ENCODE assay signal across 19 mouse cellular contexts in genomic region chr5:104023289-104024020, GRCm38 (mm10). TPM values are rescaled to one million over a fixed set of nuclear protein-coding genes. Genes with fewer than 3 reads are reported as not detected.
DNase-seq lines count a peak whose midpoint lies in the region; TF ChIP-seq lines count a peak whose summit lies in the region.
"Had no signal": no experiment of that assay in that cellular context is flagged by ENCODE, and none has a peak within 500 bp of the region (broad histone marks: within the 10 kb centered on the region; RNA-seq: fewer than 3 reads in every experiment).

No protein-coding gene starts in this region.

- no peaks in the 10 kb centered on the region for H3K9me3 ChIP-seq in CH12.LX (replicated peaks; ENCODE audit: low read length)
- H3K9me3 ChIP-seq: G1E; midbrain, embryonic 10.5 days had no signal

- peaks cover 13 to 48% of the 10 kb centered on the region in 2 experiments for H3K4me1 ChIP-seq in CH12.LX (ENCODE audit: control insufficient read depth in 1 of 2, insufficient read depth in 2 of 2)
- H3K4me1 ChIP-seq in brown adipose tissue, adult 24 weeks (ENCODE audit: control insufficient read depth, insufficient read depth, insufficient read length, low read length) = peaks cover 17% of the 10 kb centered on the region

- peaks cover 0 to 2% of the 10 kb centered on the region in 2 experiments for H3K36me3 ChIP-seq in CH12.LX (replicated peaks in 1 of 2; ENCODE audit: control insufficient read depth in 1 of 2, insufficient read depth in 1 of 2, low read length in 1 of 2)
- H3K36me3 ChIP-seq: G1E; midbrain, embryonic 10.5 days had no signal

- H3K4me2 ChIP-seq in CH12.LX (ENCODE audit: insufficient read depth, low read depth, poor library complexity, severe bottlenecking) = peak overlapping the region; percentile 96

- no peak for TF ChIP-seq POLR2A in CH12.LX (IDR thresholded peaks at IDR 0.05; ENCODE audit: low read depth, low read length)

- H3K9ac ChIP-seq in CH12.LX (ENCODE audit: insufficient read depth, low read depth) = peak overlapping the region; percentile 55

- TF ChIP-seq CTCF in CH12.LX (conservative IDR thresholded peaks at IDR 0.05 in 1 of 2, IDR thresholded peaks at IDR 0.05 in 1 of 2; ENCODE audit: low read depth in 2 of 2, low read length in 2 of 2) = no peak

- no peaks in the 10 kb centered on the region for H3K27me3 ChIP-seq in CH12.LX (replicated peaks)

- H3K4me3 ChIP-seq in CH12.LX (replicated peaks in 1 of 3; ENCODE audit: low read depth in 2 of 3, low read length in 2 of 3, poor library complexity in 1 of 3) = peak overlapping the region in 1 of 3 experiments; percentile 14
- H3K4me3 ChIP-seq in brown adipose tissue, adult 24 weeks (ENCODE audit: insufficient read depth, low read depth, low read length) = no peak overlapping the region
- H3K4me3 ChIP-seq: myocyte had no signal

- 0 out of 2 replicates have a peak, but pooled peaks have one; percentile 25 for TF ChIP-seq EP300 in CH12.LX (IDR thresholded peaks at IDR 0.05; ENCODE audit: low read length)

- H3K79me2 ChIP-seq in CH12.LX (replicated peaks; ENCODE audit: control insufficient read depth, extremely low read depth, insufficient read depth, poor library complexity, severe bottlenecking) = no peaks in the 10 kb centered on the region

- dilution Hi-C loops in CH12.LX (cut with MboI; ENCODE audit: extremely low pct_ligation_motif_present, extremely low pct_unique_long_range_greater_than_20kb, low sequenced_read_pairs) = no loop called here

- H3K27ac ChIP-seq in CH12.LX (ENCODE audit: insufficient read depth, low read depth) = no peak overlapping the region
- peak overlapping the region; percentile 67 for H3K27ac ChIP-seq in brown adipose tissue, adult 24 weeks (replicated peaks; ENCODE audit: low read depth, low read length)
- H3K27ac ChIP-seq: midbrain, embryonic 10.5 days had no signal

- in situ Hi-C loops in CH12.LX (cut with MboI; ENCODE audit: low pct_ligation_motif_present, low pct_unique_long_range_greater_than_20kb, low sequenced_read_pairs) = no loop called here

- no peak for TF ChIP-seq RAD21 in CH12.LX (IDR thresholded peaks at IDR 0.05; ENCODE audit: low read depth, low read length)

- peak; percentile 53 for DNase-seq in A20 (ENCODE audit: low read depth, low spot score)
- DNase-seq in CH12.LX (ENCODE audit: extremely low read depth) = no peak
- peak; percentile 54 for DNase-seq in lung, postnatal 36 days
- DNase-seq in cerebellum, adult 11-12 months = no peak
- DNase-seq in thymus, postnatal 4 days = no peak
- DNase-seq in cerebellum, postnatal 36 days = no peak
- DNase-seq: cerebellum, adult 8-10 months; gastrocnemius, postnatal 10 days; kidney, adult 11 months; kidney, postnatal 36 days had no signal

TF ChIP-seq in CH12.LX, 34 proteins besides CTCF, POLR2A, EP300 and RAD21:
- TF ChIP-seq ZC3H11A (IDR thresholded peaks at IDR 0.05; ENCODE audit: low read depth, low read length) (no peak), JUN (IDR thresholded peaks at IDR 0.05; ENCODE audit: insufficient read depth, low read depth, low read length) (no peak), ETS1 (conservative IDR thresholded peaks at IDR 0.05; ENCODE audit: low read depth, low read length) (no peak), MAFK (IDR thresholded peaks at IDR 0.05; ENCODE audit: insufficient replicate concordance, low read length) (no peak), PAX5 (IDR thresholded peaks at IDR 0.05; ENCODE audit: low read length) (no peak), NELFE (IDR thresholded peaks at IDR 0.05; ENCODE audit: low read depth, low read length) (no peak), ZKSCAN1 (IDR thresholded peaks at IDR 0.05; ENCODE audit: borderline replicate concordance, low read depth, low read length) (no peak), USF1 (IDR thresholded peaks at IDR 0.05; ENCODE audit: low read depth, low read length) (no peak), CHD1 (IDR thresholded peaks at IDR 0.05; ENCODE audit: low read depth, low read length) (no peak), TCF12 (IDR thresholded peaks at IDR 0.05; ENCODE audit: low read depth, low read length) (peak; percentile 34; the same call in 1 of the 2 replicates), KAT2A (IDR thresholded peaks at IDR 0.05; ENCODE audit: insufficient replicate concordance, low read length) (no peak), JUND (conservative IDR thresholded peaks at IDR 0.05; ENCODE audit: low read depth, low read length) (no peak), MEF2A (IDR thresholded peaks at IDR 0.05; ENCODE audit: borderline replicate concordance, low read depth, low read length) (no peak), IRF4 (IDR thresholded peaks at IDR 0.05; ENCODE audit: low read depth, low read length) (peak; percentile 41; the same call in 1 of the 2 replicates), SIN3A (IDR thresholded peaks at IDR 0.05; ENCODE audit: low read length) (no peak), ZMIZ1 (IDR thresholded peaks at IDR 0.05; ENCODE audit: low read depth, low read length) (no peak), POLR2AphosphoS2 (IDR thresholded peaks at IDR 0.05; ENCODE audit: low read depth, low read length) (no peak), ZNF384 (IDR thresholded peaks at IDR 0.05; ENCODE audit: low read depth, low read length) (no peak), UBTF (IDR thresholded peaks at IDR 0.05; ENCODE audit: low read depth, low read length) (no peak), BHLHE40 (IDR thresholded peaks at IDR 0.05; ENCODE audit: low read depth, low read length) (0 out of 2 replicates have a peak, but pooled peaks have one; percentile 15), E2F4 (IDR thresholded peaks at IDR 0.05; ENCODE audit: insufficient replicate concordance, low read depth, low read length) (no peak), CHD2 (IDR thresholded peaks at IDR 0.05; ENCODE audit: low read length) (peak; percentile 87)

RNA-seq across cellular contexts. Expression of gene Hsd17b11, which starts 1.7 kb away (rescaled TPM):
- total RNA-seq in CH12.LX (2012; rRNA removed) = 7.7 and 9.4 TPM in 2 replicates
- total RNA-seq in CH12.LX (2014; rRNA removed) = 15.3 and 17.3 TPM in 2 replicates
- polyA plus RNA-seq in CH12.LX (2012; ENCODE audit: insufficient read length, low read depth) = 23.1 and 25.8 TPM in 2 replicates
- 34.8 and 39.7 TPM in 2 replicates for polyA plus RNA-seq in brown adipose tissue, adult 24 weeks (2012; ENCODE audit: insufficient read depth, insufficient read length, missing spikeins)

RNA-seq across cellular contexts. Expression of gene Nudt9, which starts 22.7 kb away (rescaled TPM):
- total RNA-seq in CH12.LX (2012; rRNA removed) (58.5 and 63.8 TPM in 2 replicates), CH12.LX (2014; rRNA removed) (63.5 and 65.3 TPM in 2 replicates)
- polyA plus RNA-seq in CH12.LX (2012; ENCODE audit: insufficient read length, low read depth) = 83.8 and 92.8 TPM in 2 replicates
- polyA plus RNA-seq in brown adipose tissue, adult 24 weeks (2012; ENCODE audit: insufficient read depth, insufficient read length, missing spikeins) = 57.0 and 62.7 TPM in 2 replicates

RNA-seq across cellular contexts. Expression of gene Hsd17b13, which starts 46.2 kb away (rescaled TPM):
- 0.55 and 0.64 TPM in 2 replicates for total RNA-seq in CH12.LX (2012; rRNA removed)
- 0.36 TPM in 1 of 2 replicates, not detected in the other for total RNA-seq in CH12.LX (2014; rRNA removed)
- polyA plus RNA-seq in CH12.LX (2012; ENCODE audit: insufficient read length, low read depth) = 0.23 and 0.37 TPM in 2 replicates
- 0.91 TPM in 1 of 2 replicates, not detected in the other for polyA plus RNA-seq in brown adipose tissue, adult 24 weeks (2012; ENCODE audit: insufficient read depth, insufficient read length, missing spikeins)
- total RNA-seq: G1E had no signal
- polyA plus RNA-seq: activated CD4-positive, CD25-positive, alpha-beta regulatory T cell, adult 4 months; G1E; heart, embryonic 14.5 days; hindbrain, embryonic 11.5 days; limb, embryonic 11.5 days; midbrain, embryonic 10.5 days had no signal

RNA-seq across cellular contexts. Expression of gene Gm17660, which starts 54.0 kb away (rescaled TPM):
- total RNA-seq in CH12.LX (2012; rRNA removed) = not detected in 2 replicates
- not detected in 2 replicates for total RNA-seq in CH12.LX (2014; rRNA removed)
- not detected in 2 replicates for polyA plus RNA-seq in CH12.LX (2012; ENCODE audit: insufficient read length, low read depth)
- polyA plus RNA-seq in brown adipose tissue, adult 24 weeks (2012; ENCODE audit: insufficient read depth, insufficient read length, missing spikeins) = not detected in 2 replicates
- total RNA-seq: G1E; gastrocnemius, postnatal 10 days had no signal
- polyA plus RNA-seq: activated CD4-positive, CD25-positive, alpha-beta regulatory T cell, adult 4 months; G1E; heart, embryonic 14.5 days; hindbrain, embryonic 11.5 days; limb, embryonic 11.5 days; midbrain, embryonic 10.5 days; myocyte; thymus, postnatal 0 days had no signal

Comparison
In these comparisons a context has a peak if more than half of its experiments do, and no peak if none do; other contexts are left out.
1. DNase-seq: peak in A20 (single experiment) and lung, postnatal 36 days (single experiment); none in CH12.LX (single experiment), cerebellum, adult 11-12 months (single experiment), thymus, postnatal 4 days (single experiment) and cerebellum, postnatal 36 days (0 of 2).